Mouse (Mus musculus) right cerebral cortex, postnatal 36 days (tissue): Measurements from ENCODE around the gene Fhit.

Experiments
- DNase-seq, 2 experiments: peaks; one replicate each; pipeline ENCODE4 v3.0.0; 2022; ENCODE audit warnings: low spot score in 2 of 2, mixed read lengths in 1 of 2

The Fhit gene

DNA sequence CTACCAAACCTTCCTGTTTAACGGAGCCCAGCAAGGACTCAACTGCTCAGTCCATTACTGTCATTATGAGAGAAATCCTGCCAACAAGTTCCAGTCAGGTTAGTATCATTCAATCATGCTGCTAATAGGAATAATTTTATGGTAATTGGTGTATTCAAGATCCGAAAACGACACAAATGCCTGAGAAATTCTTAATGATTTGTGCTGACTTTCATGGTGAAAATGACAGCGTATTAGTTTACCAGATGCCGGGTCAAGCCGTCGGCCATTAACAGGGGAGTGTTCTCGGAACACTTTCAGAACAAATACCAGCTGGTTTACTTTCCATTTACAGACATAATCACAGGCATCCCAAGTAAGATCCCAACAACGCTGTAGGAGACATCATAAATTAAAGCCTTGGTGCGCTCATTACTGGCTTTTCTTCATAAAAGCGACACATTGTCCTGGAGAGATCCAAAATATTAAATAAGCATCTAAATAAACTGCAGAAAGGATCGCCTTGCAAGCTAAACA lies 451.0 kb downstream of the Fhit start:
- no peak for DNase-seq

DNA sequence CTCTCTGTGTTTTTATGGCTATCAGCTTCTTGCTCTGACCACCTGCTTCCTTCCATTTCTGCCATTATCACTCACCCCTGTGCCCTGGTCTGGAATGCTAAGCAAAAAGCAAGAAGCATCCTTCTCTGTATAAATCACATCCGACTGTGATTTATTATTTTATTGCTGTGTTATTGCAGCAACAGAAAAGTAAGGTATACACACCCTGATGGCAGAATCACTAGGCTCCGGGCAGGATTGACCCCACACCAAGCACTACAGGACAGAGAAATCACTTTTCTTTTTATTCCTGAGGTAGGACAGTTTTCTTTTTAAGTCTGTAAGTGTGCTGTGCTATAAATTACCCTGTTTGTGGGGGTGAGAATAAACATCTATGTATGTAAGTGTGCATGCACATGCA lies 460.1 kb downstream of the Fhit start:
- DNase-seq: no peak

DNA sequence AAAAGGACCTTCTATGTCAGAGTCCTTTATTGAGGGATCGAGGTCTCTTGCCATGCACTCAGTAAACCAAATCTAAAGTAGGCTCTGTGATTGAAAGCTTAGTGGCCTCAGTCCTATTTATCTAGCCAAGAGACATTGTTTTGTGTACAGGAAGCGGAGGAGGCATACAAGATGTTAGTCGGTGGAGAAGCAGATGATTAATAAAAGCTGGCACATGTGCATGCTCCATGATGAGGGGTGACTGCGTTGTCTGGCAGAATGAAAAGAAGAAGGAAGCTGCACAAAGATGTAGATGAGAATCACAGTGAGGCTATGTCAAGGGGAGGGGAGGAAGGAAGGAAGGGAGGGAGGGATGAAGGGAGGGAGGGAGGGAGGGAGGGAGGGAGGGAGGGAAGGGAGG lies 481.8 kb downstream of the Fhit start:
- DNase-seq: peak in 1 of 2 experiments; percentile 2

DNA sequence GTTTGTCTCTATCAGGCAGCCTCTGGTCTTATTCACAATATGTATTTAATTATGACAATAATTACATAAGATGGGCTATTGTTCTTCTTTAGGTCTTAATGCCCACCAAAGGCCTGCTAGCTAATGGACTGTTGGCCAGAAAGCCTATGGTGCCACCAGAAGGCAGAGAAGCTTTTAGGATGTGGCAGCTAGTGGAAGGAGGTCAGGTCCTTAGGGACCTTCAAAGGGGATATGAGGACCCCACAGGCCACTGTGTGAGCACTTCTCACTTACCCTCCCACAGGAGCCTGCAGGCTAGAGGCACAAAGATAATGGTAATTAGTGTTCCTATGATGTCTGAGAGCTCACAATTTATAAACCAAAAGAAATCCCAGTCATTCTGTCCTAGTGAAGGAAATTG lies 482.2 kb downstream of the Fhit start:
- no peak for DNase-seq

DNA sequence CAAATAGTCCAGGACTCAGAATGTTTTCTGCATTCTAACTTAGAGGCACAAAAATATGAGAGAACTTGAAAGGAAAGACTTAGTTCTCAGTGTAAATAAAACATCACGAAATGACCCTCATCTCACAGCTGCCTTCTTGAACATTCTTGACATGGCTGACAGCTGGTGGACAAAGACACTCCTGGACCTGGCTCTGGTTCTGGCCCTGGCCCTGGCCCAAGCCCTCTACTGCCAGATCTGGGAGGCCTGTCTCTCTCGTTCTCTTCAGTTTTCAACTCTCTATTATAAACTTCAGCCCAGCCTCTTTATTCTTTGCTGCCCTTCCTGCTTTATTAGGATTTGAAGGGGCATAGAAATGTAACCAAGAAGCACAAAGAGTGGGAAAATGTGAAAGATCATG lies 484.2 kb downstream of the Fhit start:
- DNase-seq: no peak

DNA sequence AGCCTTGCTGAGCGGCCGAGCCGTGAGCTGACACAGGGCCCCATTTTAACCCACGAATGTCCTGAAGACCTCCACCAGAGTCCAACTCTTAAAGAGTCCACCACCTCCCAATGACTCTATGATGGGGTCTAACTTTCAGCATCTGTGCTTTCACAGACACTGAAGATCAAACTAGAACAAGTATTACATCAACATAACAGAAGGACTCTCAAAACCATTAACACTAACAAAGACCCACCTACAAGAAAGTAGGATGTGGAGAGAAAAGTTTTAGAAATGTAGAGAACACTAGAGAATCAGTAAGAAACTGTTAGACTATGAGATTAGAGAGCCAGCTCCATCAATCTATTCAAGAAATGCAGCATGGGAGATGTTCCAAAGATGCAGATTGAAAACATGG lies 501.6 kb downstream of the Fhit start:
- DNase-seq: no peak

DNA sequence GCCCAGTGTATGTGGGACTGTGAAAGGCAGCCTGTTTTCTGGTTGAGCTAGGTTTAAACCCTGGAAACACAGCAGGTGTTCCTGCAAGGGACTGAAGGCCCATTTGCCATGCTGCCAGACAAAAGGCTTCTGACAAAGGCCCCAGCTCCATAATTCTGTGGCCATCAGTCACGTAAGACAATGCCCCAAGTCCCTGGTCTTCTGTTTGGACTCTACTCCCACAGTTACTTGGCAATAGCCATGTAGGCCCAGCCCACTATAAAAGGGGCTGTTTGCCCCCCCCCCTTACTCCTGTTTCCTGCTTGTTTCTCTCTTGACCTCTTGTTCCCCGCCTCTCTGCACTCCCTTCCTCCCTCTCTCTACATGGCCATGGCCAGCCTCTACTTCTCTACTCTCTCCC lies 502.5 kb downstream of the Fhit start:
- no peak for DNase-seq

DNA sequence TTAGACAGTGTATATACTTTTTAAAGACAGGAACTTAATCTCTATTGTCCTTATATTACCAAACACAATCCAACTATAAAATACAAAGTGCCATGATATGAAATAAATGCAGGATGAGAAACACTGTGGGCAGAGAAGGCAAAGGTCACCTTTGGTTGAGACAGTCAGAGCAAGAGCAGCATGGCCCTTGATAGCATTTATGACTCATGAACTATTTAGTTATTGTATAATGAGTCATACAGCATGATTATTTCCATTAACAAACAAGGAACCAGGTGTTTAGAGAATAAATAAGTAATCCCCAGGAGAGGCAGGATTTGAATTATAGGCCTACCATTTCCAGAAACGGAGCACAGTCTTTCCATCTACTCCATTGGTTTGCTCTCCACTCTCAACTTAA lies 503.6 kb downstream of the Fhit start:
- no peak for DNase-seq

DNA sequence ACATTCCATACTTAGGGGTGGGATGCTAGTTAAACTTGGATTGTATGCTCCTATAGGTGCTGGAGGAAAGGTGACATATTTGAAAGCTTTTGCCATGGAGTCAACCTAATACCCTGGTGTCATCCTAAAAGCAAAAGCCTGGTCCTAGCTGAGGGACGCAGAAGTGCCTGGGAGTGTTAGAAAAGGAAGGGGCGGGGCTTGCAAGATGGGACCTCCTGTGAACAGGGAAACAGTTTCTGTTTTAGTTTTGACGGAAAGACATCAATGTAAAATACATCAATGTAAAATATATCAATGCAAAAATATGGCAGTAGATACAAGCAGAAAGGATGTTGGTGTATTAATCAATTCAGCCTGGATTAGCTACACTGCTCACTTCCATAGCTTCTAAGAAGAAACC lies 504.5 kb downstream of the Fhit start:
- no peak for DNase-seq

DNA sequence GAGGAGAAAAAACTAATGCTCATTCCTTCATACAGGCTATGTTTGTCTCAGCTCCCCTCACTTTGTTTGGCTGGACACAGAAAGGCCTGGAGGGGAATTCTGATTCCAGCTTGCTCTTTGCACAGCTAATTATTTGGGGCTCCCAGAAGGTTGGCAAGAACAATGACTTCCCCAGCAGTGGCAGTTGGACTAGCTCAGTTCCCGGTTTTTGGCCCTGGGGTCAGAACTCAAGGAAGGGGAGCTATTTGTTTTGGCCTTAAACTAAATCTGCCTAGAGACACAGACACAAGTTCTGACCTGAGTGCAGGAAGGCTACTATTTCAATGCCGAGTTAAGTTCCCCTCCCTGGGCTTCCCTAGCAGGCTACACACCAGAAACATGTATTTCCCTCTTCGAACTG lies 506.0 kb downstream of the Fhit start:
- no peak for DNase-seq

DNA sequence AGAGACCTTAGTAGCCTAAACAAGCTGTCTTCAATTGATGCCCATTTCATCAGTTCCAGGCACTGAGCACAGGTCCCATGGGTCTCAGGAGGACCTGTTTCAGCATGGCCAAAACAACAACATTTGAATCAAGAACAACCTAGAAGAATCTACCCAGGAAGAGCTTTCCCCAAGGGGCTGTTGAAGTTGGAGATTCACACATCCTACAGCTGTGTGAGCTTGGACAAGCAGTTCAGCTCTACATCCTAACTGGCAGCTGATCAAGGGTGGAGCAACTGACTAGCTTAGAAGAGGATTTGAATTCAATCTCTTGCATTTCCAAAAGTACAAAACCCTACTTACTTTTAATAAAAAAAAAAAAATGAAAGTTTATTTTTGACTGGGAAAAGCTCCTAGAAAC lies 514.0 kb downstream of the Fhit start:
- DNase-seq: no peak

DNA sequence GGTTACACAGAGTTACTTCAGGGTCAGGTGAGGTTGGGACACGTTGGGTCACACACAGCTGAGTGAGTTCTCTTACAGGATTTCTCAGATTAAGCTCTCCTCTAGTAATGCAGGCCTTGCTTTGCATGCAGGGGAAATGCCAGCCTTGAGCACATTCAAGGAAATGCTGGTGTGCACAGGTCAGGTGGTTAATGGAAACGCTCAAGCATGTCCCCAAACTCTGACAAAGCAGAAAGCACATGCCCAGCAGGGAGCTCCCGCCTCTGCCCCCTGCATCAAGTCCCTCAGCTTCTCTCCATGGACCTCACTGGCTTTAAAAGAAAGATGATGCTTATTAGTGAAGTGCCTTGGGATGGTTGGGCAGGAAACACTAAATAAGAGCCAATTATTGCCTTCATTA lies 530.1 kb downstream of the Fhit start:
- DNase-seq: no peak

DNA sequence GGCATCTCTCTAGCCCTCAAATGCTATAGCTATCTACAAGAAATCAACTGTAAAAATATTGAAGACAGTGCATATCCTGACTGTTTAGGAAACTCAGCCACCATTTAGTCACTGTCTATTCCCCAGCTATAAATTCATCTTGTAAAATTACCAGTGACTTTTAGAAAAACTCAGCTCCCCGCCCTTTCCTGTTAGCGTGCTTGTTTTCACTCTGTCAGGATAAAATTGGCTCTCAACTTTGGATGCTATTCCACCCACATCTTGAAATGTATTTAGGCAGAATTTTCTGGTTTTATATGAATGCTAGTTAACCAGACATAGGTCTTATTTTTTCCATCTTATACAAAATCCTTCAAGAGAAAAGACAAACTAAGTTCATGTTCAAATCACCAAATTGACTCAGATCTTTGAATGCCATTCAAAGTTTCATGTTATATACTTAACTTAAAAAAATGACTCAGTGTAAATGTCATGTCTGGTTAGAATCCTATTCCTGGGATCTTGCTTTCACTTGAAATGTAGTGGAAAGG lies 530.9 kb downstream of the Fhit start:
- DNase-seq: peak; percentile 20 to 48

DNA sequence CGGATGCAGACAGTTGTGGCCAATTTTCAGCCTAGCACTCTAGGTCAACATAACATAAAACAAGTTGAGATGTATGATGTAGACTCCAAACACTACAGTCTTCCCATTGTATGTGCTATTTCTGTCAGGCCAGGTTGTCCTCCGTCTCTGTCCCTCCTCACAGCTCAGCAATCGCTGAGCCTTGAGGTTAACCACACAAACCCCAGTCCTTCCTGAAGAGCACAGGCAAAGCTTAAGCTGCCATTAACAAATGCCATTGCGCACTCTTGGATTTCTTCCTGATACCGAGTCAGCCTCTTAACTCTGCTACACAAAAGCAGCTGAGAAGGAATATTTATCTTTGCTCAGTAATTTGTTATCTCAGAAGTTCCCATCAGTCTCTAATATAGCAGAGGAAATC lies 568.4 kb downstream of the Fhit start:
- no peak for DNase-seq

DNA sequence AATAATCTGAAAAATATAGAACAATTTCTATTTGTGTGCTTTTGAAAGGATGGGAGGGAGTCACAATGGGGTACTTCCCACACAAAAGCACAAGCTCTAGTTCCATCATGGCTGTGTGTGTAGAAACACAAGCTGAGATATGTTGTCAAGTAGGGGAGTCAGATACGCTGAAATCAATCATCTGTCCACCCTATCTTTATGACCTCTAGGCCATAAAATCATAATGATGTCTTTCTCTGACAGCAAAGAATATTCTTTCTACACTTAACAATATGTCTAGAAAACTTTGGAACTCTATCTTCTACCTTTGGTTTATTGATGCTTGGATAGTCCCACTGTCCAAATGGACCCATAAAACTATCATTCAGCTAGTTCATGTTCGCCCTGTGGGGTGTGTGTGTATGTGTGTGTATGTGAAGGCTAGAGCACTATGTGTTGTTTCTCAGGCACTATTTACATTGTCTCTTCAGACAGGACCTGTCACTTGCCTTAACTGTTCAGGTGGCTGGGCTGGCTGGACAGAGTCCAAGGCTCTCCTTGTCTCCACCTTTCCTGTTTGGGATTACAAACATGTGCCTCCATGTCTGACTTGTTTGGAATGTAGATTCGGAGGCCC lies 592.8 kb downstream of the Fhit start:
- DNase-seq: no peak

DNA sequence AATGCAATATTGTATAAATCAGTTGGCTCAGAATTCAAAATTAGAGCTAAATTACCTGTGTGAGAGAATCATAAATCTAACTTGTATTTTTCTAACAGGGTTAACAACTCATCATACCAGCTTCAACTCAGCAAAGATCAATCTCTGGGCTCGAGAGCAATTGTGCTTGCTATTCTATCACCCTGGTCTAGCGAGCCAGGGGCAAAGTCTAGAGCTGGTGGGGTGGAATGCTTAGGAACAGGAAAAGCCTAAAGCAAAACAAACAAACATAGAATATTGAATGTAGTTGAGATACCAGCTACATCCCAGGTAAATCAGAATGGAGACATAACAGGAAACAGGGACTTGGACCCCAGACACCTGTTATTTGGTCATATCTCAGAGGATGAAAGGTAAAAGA lies 594.1 kb downstream of the Fhit start:
- no peak for DNase-seq

DNA sequence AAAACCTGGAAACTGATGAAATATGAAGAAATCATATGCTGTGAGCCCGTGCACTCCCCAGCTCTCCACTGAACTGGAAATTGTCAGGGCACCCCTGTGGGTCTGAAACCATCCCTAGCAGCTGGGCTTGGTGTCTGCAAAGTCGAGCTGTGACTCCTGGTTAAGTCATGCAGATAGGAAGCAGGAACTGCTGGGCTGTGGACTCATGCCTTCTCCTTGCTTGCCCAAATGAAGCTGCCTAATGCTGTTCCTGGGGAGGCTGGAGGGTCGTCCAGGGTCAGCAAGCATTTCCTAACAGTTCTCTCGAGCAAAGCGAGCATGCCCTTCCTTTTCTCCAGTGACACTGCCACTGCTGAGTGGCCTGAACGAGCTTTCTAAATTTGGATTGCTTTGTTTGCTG lies 607.1 kb downstream of the Fhit start:
- DNase-seq: no peak

DNA sequence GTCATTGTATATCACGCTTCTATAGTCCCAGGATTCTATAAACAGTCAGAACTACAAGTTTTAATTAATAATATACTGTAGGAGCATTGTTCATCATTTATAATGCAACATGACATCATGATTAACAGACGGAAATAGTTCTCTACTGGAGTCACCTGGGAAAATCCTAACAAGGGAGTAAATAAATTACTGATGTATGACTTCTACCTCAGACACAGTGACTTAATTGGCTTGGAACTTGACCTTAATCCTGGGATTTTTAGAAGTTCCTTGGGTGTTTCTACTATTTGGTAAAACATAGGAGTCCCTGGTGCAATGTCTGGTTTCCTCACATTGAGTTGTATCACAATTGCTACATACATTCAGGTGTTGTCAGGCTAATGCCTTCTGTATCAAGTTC lies 613.2 kb downstream of the Fhit start:
- no peak for DNase-seq

DNA sequence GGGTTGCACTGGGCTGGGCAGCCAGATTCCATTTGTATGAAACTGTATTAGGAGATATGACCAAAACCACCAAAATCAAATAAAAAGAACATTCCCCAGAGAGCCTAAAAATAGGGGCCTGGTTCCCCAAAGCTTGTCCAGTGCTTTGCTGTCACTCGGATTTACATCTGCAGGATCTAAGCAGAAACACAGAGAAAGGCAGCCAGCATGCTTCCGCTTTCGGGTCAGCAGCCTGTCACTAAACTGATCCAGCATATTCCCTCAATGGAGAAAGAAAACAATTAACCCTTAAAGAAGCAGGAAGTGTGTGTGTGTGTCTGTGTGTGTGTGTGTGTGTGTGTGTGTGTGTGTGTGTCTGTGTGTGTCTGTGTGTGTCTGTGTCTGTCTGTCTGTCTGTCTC lies 615.9 kb downstream of the Fhit start:
- DNase-seq: no peak

DNA sequence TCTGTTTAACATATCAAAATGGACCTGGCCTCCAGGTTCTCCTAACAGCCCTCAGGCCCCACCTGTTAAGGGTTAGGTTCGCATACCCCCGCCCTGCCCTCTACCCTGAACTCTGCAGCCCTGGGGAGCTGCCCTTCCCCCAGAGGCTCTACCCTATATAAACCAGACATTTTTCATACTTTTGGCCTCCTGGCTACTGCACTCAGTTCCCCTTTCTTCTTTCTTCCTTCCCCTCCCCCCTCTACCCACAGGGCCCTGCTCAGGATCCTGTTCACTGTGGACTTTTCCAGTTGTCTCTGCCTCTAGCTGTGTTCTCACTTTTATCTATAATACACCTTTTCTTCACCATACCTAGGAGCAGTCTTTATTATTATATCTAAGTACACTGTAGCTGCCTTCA lies 627.0 kb downstream of the Fhit start:
- no peak for DNase-seq

DNA sequence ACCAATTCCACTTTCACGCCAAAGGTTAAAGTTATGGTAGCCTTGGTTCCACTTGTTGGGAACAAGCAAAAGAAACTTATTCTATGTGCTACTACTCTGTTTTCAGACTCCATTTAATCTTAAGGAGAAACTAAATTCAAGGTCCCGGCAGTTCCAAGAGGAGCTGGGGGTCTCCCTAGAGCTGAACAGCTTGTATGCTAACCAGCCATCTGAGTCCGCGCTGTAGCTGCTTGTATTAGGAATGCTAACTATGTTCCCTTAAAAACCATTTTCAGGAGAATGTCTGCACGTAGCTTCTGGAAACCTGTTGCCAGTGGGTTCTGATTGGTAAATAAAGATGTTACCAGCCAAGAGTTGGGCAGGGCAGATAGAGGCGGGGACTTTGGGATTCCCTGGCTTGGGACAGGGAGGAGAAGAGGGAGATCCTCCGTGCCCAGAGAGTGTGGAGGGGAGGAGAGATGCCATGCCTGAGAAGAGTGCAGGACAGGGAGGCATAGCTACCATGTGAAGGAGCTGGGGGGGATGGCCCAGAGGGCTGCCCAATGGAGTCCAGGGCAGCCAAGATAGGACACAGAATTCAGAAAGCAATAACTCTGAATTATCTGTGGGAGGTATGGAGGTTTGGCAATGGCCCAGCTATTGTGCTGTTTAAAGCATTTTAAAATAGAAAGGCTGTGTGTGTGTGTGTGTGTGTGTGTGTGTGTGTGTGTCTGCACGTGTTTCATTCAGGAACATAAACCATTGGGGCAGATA lies 629.9 kb downstream of the Fhit start:
- no peak for DNase-seq

DNA sequence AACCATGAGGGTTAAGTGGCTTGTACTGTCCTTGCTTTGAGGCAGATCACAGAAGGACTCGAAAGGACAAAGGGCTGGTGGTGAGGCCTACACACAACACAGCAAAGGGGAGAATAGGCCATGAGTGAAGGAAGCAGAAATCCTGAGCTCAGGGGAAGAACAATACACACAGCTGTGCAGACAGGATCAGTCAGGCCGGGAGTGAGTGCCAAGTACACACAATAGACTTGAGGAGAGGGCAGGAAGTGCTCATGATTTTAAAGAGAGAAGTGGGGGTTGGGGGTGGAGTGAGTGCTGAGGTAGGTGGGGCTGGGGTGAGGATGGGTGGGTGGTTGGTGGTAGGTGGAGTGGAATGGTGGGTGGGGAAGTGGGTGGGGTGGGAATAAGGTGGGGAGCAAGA lies 635.0 kb downstream of the Fhit start:
- no peak for DNase-seq

DNA sequence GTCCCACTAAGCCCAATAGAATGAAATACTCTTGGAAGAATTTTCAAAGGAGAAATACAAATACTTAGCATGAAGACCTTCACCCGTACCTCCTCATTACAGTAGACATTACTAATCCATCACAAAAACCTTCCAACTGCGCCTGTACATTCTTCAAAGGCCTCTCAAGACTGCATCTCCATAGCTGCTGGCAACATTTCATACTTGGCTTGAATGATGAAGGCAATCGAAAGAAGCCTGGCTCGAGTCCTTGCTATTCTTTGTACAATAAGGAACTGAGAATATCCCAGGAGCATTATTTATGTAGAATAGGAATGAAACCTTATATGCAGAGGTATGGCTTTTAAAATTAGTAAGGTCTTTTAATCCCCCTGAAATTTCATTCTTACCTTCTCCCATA lies 636.0 kb downstream of the Fhit start:
- no peak for DNase-seq
